Mouse (Mus musculus) intestine, embryonic 14.5 days (tissue): ENCODE measurements around the gene Tmcc3. TPM values are rescaled to one million over a fixed set of nuclear protein-coding genes. Genes with fewer than 3 reads are reported as not detected.

ENCODE experiments used
- ATAC-seq: fragments of 200-750 bp; cut with Nextera tagmentation; replicated peaks from 2 replicates; pipeline ENCODE4 v1.8.0; 2017; ENCODE audit warnings: low read depth, moderate number of reproducible peaks, moderate TSS enrichment, moderate library complexity; ENCODE audit not compliant: low FRiP score, low TSS enrichment
- DNase-seq: peaks from one replicate; pipeline ENCODE4 v3.0.0-alpha.2; 2018; ENCODE audit warnings: low spot score
- H3K27ac ChIP-seq: fragments of 300-500 bp; sonication (generic); 2 replicates; pipeline ENCODE4 v1.5.1; 2014; ENCODE audit warnings: low read depth, mild to moderate bottlenecking, control low read depth
- H3K27me3 ChIP-seq: fragments of 300-500 bp; sonication (generic); replicated peaks from 2 replicates; pipeline ENCODE4 v1.6.1; 2014; ENCODE audit warnings: low read length, control low read depth; ENCODE audit not compliant: control insufficient read depth, insufficient read depth
- H3K36me3 ChIP-seq: fragments of 300-500 bp; sonication (generic); 2 replicates; pipeline ENCODE4 v1.6.1; 2014; ENCODE audit warnings: low read length, control low read depth; ENCODE audit not compliant: control insufficient read depth, insufficient read depth
- H3K4me1 ChIP-seq: fragments of 300-500 bp; sonication (generic); replicated peaks from 2 replicates; pipeline ENCODE4 v1.6.1; 2014; ENCODE audit warnings: low read length, control low read depth, mixed read lengths; ENCODE audit not compliant: control insufficient read depth, insufficient read depth
- H3K4me2 ChIP-seq: fragments of 300-500 bp; sonication (generic); 2 replicates; pipeline ENCODE4 v1.6.1; 2014; ENCODE audit warnings: low read length
- H3K4me3 ChIP-seq: fragments of 300-500 bp; sonication (generic); 2 replicates; pipeline ENCODE4 v1.5.1; 2014; ENCODE audit warnings: low read depth, low read length, control low read depth, mixed read lengths
- H3K9ac ChIP-seq: fragments of 300-500 bp; sonication (generic); 2 replicates; pipeline ENCODE4 v1.6.1; 2014; ENCODE audit warnings: mild to moderate bottlenecking, low read length
- H3K9me3 ChIP-seq: fragments of 300-500 bp; sonication (generic); 2 replicates; pipeline ENCODE4 v1.6.1; 2016; ENCODE audit warnings: low read length, control low read depth; ENCODE audit not compliant: control insufficient read depth
- WGBS: fragments of 180-500 bp; shearing (Covaris S2); extraction: QIAGEN DNeasy Blood & Tissue Kit; methylation state at CpG from one replicate; pipeline ENCODE4 v1.1.7; 2014; 5-methylcytosine and 5-hydroxymethylcytosine counted together
- polyA plus RNA-seq: library from polyadenylated mRNA; unstranded; fragments of >200 nt; fragmentation: Nextera tagmentation; extraction: Ambion mirVana; gene quantifications from 2 replicates; pipeline ENCODE4 v1.2.1, GENCODE M21; 2014

The Tmcc3 gene
- polyA plus RNA-seq, 1 experiment from 2014 or later, result 10.4 TPM

GRCm38 (mm10) chr10:94521107-94521401 is 209.3 kb downstream of the Tmcc3 start:
- no peak for DNase-seq

DNA sequence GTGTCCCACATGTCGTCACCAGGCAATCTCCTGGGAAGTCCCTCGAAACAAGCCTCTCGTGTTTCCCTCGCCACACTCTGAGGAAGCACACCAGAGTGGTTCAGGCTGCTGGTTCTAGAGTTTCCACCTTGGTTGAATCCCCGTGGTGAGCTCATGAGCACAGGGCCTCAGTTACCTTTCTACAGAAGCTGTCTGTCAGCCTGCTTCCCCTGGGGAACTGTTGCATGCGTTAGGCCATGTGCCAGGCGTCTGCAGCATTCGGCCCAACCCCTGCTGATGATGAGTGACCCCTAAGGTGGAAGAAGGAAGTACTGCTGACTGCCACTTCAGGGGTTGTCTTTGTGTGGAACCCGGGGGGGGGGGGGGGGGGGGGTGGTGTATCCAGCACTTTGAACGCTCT is 210.0 kb downstream of the Tmcc3 start:
- H3K27ac ChIP-seq, result no peak overlapping the region
- no peaks in the 10 kb centered on the region for H3K9me3 ChIP-seq
- H3K4me2 ChIP-seq, result no peak overlapping the region
- WGBS, result 56% methylated on average over 10 of the region's 10 CpGs
- H3K36me3 ChIP-seq, result no peaks in the 10 kb centered on the region
- ATAC-seq, result no peak
- H3K4me1 ChIP-seq, result peaks cover 13% of the 10 kb centered on the region
- peaks cover 2% of the 10 kb centered on the region; the same call in 1 of the 2 replicates for H3K27me3 ChIP-seq
- H3K9ac ChIP-seq, result no peak overlapping the region
- no peak overlapping the region for H3K4me3 ChIP-seq
- no peak for DNase-seq

More at GRCm38 (mm10) chr10:94521107-94521401, 209.3 kb downstream of the Tmcc3 start:
- no peak for ATAC-seq
- H3K27me3 ChIP-seq, result peaks cover 9% of the 10 kb centered on the region; the same call in 1 of the 2 replicates
- no peaks in the 10 kb centered on the region for H3K36me3 ChIP-seq
- no peak overlapping the region for H3K4me3 ChIP-seq
- no peak overlapping the region for H3K9ac ChIP-seq
- peaks cover 14% of the 10 kb centered on the region for H3K4me1 ChIP-seq
- H3K9me3 ChIP-seq, result no peaks in the 10 kb centered on the region
- 41% methylated on average over 3 of the region's 3 CpGs for whole genome bisulfite sequencing
- no peak overlapping the region for H3K4me2 ChIP-seq
- no peak overlapping the region for H3K27ac ChIP-seq

- H3K9me3 ChIP-seq, result no peaks in the 10 kb centered on the region
- no peak overlapping the region for H3K9ac ChIP-seq
- 76% methylated on average over 8 of the region's 8 CpGs for WGBS
- no peaks in the 10 kb centered on the region for H3K36me3 ChIP-seq
- no peaks in the 10 kb centered on the region for H3K27me3 ChIP-seq
- H3K4me1 ChIP-seq, result peaks cover 13% of the 10 kb centered on the region
- no peak for ATAC-seq
- H3K4me2 ChIP-seq, result peak overlapping the region; percentile 31; the same call in 1 of the 2 replicates
- DNase-seq, result no peak
- H3K27ac ChIP-seq, result no peak overlapping the region
- H3K4me3 ChIP-seq, result no peak overlapping the region
Observed at GRCm38 (mm10) chr10:94523297-94523696, 211.5 kb downstream of the Tmcc3 start.

- ATAC-seq (peak; percentile 71; the same call in 1 of the 2 replicates), DNase-seq (peak; percentile 79)
- Histone ChIP-seq H3K9ac (no peak overlapping the region), H3K27ac (no peak overlapping the region), H3K27me3 (no peaks in the 10 kb centered on the region), H3K4me3 (no peak overlapping the region), H3K4me1 (peaks cover 13% of the 10 kb centered on the region), H3K4me2 (peak overlapping the region; percentile 31; the same call in 1 of the 2 replicates), H3K9me3 (no peaks in the 10 kb centered on the region), H3K36me3 (no peaks in the 10 kb centered on the region)
- WGBS, result 14% methylated on average over 18 of the region's 18 CpGs
Observed at GRCm38 (mm10) chr10:94523711-94524156, 212.0 kb downstream of the Tmcc3 start.

GRCm38 (mm10) chr10:94524966-94525365 is 213.2 kb downstream of the Tmcc3 start:
- Histone ChIP-seq H3K27me3 (no peaks in the 10 kb centered on the region), H3K4me1 (peaks cover 13% of the 10 kb centered on the region), H3K4me2 (no peak overlapping the region), H3K27ac (no peak overlapping the region), H3K9me3 (no peaks in the 10 kb centered on the region), H3K36me3 (no peaks in the 10 kb centered on the region), H3K9ac (no peak overlapping the region), H3K4me3 (no peak overlapping the region)
- WGBS, result 74% methylated on average over 6 of the region's 6 CpGs
- ATAC-seq (no peak), DNase-seq (no peak)

- Histone ChIP-seq H3K4me1 (peaks cover 11% of the 10 kb centered on the region), H3K9ac (no peak overlapping the region), H3K9me3 (no peaks in the 10 kb centered on the region), H3K27ac (no peak overlapping the region), H3K27me3 (no peaks in the 10 kb centered on the region), H3K36me3 (no peaks in the 10 kb centered on the region), H3K4me3 (no peak overlapping the region), H3K4me2 (no peak overlapping the region)
- WGBS, result 85% methylated on average over 7 of the region's 7 CpGs
- DNase-seq, result no peak
- ATAC-seq, result no peak
Observed at GRCm38 (mm10) chr10:94525784-94526183, 214.0 kb downstream of the Tmcc3 start.

- H3K36me3 ChIP-seq, result no peaks in the 10 kb centered on the region
- H3K27ac ChIP-seq, result no peak overlapping the region
- WGBS, result 77% methylated on average over 8 of the region's 8 CpGs
- no peak overlapping the region for H3K4me3 ChIP-seq
- H3K4me1 ChIP-seq, result peaks cover 10% of the 10 kb centered on the region
- DNase-seq (no peak), ATAC-seq (no peak)
- H3K9ac ChIP-seq, result no peak overlapping the region
- H3K27me3 ChIP-seq, result no peaks in the 10 kb centered on the region
- H3K4me2 ChIP-seq, result no peak overlapping the region
- H3K9me3 ChIP-seq, result no peaks in the 10 kb centered on the region
Observed at GRCm38 (mm10) chr10:94526834-94527233, 215.1 kb downstream of the Tmcc3 start.

DNA sequence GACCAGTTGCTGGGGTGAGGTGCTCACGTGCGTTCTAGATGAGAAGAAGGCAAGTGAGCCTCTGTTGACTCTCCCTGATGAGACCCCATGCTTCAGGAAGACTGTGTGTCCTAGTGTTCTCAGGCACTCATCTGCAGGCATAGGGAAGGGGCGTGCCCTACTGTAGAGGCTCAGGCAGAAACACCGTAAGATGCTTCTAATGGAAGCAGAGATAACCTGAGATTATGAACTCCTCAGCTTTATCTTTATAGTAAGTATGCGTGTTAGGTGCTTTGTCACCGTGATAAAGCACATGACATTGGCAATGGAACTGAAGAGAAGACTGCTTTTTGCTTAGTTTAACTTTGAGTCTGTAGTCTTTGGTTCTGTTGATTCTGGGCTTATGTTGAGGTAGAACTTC is 215.5 kb downstream of the Tmcc3 start:
- no peak overlapping the region for H3K27ac ChIP-seq
- ATAC-seq (no peak), DNase-seq (no peak)
- no peak overlapping the region for H3K4me3 ChIP-seq
- peaks cover 10% of the 10 kb centered on the region for H3K4me1 ChIP-seq
- 86% methylated on average over 6 of the region's 6 CpGs for WGBS
- no peaks in the 10 kb centered on the region for H3K27me3 ChIP-seq
- no peaks in the 10 kb centered on the region for H3K36me3 ChIP-seq
- H3K9me3 ChIP-seq, result no peaks in the 10 kb centered on the region
- H3K4me2 ChIP-seq, result no peak overlapping the region
- H3K9ac ChIP-seq, result no peak overlapping the region

- no peaks in the 10 kb centered on the region for H3K9me3 ChIP-seq
- no peak overlapping the region for H3K4me2 ChIP-seq
- no peak overlapping the region for H3K27ac ChIP-seq
- no peaks in the 10 kb centered on the region for H3K4me1 ChIP-seq
- no peaks in the 10 kb centered on the region for H3K27me3 ChIP-seq
- no peaks in the 10 kb centered on the region for H3K36me3 ChIP-seq
- ATAC-seq, result no peak
- H3K9ac ChIP-seq, result no peak overlapping the region
- whole genome bisulfite sequencing, result 72% methylated on average over 2 of the region's 2 CpGs
- H3K4me3 ChIP-seq, result no peak overlapping the region
- no peak for DNase-seq
Observed at GRCm38 (mm10) chr10:94530079-94530478, 218.3 kb downstream of the Tmcc3 start.
